Mouse (Mus musculus) hindbrain, embryonic 14.5 days (tissue): ENCODE data around the gene Pdzd7. TPM values are rescaled to one million over a fixed set of nuclear protein-coding genes. Genes with fewer than 3 reads are reported as not detected.

ENCODE experiments used
- ATAC-seq: fragments of 200-750 bp; cut with Nextera tagmentation; 2 replicates; pipeline ENCODE4 v1.8.0; 2017; ENCODE audit warnings: moderate number of reproducible peaks, mild to moderate bottlenecking, moderate TSS enrichment, moderate library complexity; ENCODE audit not compliant: low FRiP score
- DNase-seq: peaks from one replicate; pipeline ENCODE4 v3.0.0-alpha.2; 2015; ENCODE audit warnings: low spot score
- H3K27ac ChIP-seq: fragments of 300-500 bp; sonication (generic); 2 replicates; pipeline ENCODE4 v1.5.1; 2014; ENCODE audit warnings: mild to moderate bottlenecking, moderate library complexity
- H3K27me3 ChIP-seq: fragments of 300-500 bp; sonication (generic); 2 replicates; pipeline ENCODE4 v1.6.1; 2014; ENCODE audit warnings: mild to moderate bottlenecking, low read length, mixed read lengths; ENCODE audit not compliant: control insufficient read depth, insufficient read depth
- H3K36me3 ChIP-seq: fragments of 300-500 bp; sonication (generic); replicated peaks from 2 replicates; pipeline ENCODE4 v1.6.1; 2014; ENCODE audit not compliant: control insufficient read depth, insufficient read depth
- H3K4me1 ChIP-seq: fragments of 300-500 bp; sonication (generic); replicated peaks from 2 replicates; pipeline ENCODE4 v1.6.1; 2014; ENCODE audit warnings: antibody characterized with exemption, low read length, mixed read lengths; ENCODE audit not compliant: control insufficient read depth, insufficient read depth
- H3K4me2 ChIP-seq: fragments of 300-500 bp; sonication (generic); replicated peaks from 2 replicates; pipeline ENCODE4 v1.6.1; 2014; ENCODE audit warnings: mild to moderate bottlenecking, moderate library complexity
- H3K4me3 ChIP-seq: fragments of 300-500 bp; sonication (generic); replicated peaks from 2 replicates; pipeline ENCODE4 v1.5.1; 2014; ENCODE audit warnings: mild to moderate bottlenecking, low read length
- H3K9ac ChIP-seq: fragments of 300-500 bp; sonication (generic); 2 replicates; pipeline ENCODE4 v1.6.1; 2014
- H3K9me3 ChIP-seq: fragments of 300-500 bp; sonication (generic); 2 replicates; pipeline ENCODE4 v1.6.1; 2016; ENCODE audit warnings: low read length; ENCODE audit not compliant: control insufficient read depth
- WGBS: fragments of 180-500 bp; shearing (Covaris S2); extraction: QIAGEN DNeasy Blood & Tissue Kit; methylation state at CpG from one replicate; pipeline ENCODE4 v1.1.7; 2014; 5-methylcytosine and 5-hydroxymethylcytosine counted together
- polyA plus RNA-seq: library from polyadenylated mRNA; unstranded; fragments of >200 nt; fragmentation: Nextera tagmentation; extraction: Ambion mirVana; gene quantifications from 2 replicates; pipeline ENCODE4 v1.2.1, GENCODE M21; 2014

Pdzd7 gene
- polyA plus RNA-seq, 1 experiment from 2014 or later, result 2.5 TPM

DNA sequence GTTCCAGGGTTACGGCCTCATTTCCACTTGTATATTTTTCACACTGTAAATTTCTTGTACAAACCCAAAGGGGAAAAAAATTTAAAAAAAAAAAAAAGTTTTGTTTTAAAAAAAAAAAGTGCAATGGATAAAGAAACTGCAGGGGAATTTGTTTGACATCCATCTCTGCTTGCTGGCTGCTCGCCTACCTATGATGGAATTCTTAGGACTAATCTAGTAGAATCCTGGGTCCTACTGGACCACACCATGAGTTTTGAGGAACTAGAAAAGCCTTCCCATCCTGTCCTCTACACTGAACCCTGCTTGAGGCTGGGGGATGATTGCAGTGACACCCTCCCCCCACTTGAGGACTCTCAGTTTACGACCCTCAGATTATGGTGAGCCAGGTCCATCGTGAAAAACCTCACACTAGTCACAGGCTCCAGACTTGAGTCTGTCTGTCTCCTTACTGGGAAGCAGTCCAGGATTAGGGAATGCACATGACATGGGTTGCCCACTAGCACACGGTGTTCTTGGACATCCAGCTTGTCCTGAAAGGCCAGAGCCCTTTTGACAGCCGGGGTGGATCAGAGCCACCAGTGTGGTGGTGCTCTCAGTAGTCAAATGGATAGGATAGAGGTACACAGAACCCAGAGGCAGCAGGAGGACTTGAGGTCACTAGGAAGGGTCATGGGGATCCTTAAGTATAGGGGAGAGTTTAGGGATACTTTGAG, 18.4 kb downstream of the Pdzd7 start:
- Histone ChIP-seq H3K9me3 (no peaks in the 10 kb centered on the region), H3K36me3 (peaks cover 50% of the 10 kb centered on the region), H3K4me3 (no peak overlapping the region), H3K4me1 (no peaks in the 10 kb centered on the region), H3K27ac (no peak overlapping the region), H3K4me2 (no peak overlapping the region), H3K27me3 (no peaks in the 10 kb centered on the region), H3K9ac (no peak overlapping the region)
- DNase-seq (no peak), ATAC-seq (no peak)
- 87% methylated on average over 6 of the region's 6 CpGs for WGBS

DNA sequence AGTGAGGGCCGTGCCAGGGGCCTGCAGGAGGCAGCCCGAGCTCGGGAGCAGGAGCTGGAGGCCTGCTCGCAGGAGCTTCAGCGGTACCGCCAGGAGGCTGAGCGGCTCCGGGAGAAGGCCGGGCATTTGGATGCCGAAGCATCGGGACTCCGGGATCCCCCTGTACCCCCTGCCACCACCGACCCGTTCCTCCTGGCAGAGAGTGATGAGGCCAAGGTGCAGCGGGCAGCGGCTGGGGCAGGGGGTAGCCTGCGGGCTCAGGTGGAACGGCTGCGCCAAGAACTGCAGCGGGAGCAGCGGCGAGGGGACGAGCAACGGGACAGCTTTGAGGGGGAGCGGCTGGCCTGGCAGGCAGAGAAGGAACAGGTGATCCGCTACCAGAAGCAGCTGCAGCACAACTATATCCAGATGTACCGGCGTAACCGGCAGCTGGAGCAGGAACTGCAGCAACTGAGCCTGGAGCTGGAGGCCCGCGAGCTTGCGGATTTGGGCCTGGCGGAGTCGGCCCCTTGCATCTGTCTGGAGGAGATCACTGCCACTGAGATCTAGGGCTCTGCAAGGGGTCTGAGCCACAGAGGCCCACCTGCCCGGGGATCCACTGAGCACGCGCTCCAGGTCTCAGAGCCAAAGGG, 19.5 kb downstream of the Pdzd7 start:
- H3K27me3 ChIP-seq, result no peaks in the 10 kb centered on the region
- H3K9me3 ChIP-seq, result no peaks in the 10 kb centered on the region
- H3K9ac ChIP-seq, result no peak overlapping the region
- no peak overlapping the region for H3K4me2 ChIP-seq
- DNase-seq, result no peak
- H3K27ac ChIP-seq, result no peak overlapping the region
- ATAC-seq, result no peak
- H3K36me3 ChIP-seq, result peaks cover 50% of the 10 kb centered on the region
- no peak overlapping the region for H3K4me3 ChIP-seq
- 93% methylated on average over 37 of the region's 37 CpGs for WGBS
- 0 out of 2 replicates have a peak, but pooled peaks cover 5% of the 10 kb centered on the region for H3K4me1 ChIP-seq

DNA sequence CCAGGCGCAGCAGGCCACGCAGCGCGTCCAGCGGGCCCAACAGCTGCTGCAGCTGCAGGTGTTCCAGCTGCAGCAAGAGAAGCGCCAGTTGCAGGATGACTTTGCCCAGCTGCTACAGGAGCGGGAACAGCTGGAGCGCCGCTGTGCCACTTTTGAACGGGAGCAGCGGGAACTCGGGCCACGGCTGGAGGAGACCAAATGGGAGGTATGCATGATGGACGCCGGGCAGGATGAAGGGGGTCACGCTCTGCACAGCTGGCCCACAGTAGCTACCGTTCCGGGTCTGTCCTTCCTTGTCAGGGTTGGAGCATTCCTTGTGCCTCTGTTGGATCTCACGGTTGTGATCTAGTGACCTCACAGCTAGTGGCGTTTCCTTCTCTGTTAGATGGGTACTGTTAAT, 20.7 kb downstream of the Pdzd7 start:
- Histone ChIP-seq H3K9me3 (no peaks in the 10 kb centered on the region), H3K4me1 (peaks cover 14% of the 10 kb centered on the region; the same call in 1 of the 2 replicates), H3K27me3 (no peaks in the 10 kb centered on the region), H3K27ac (no peak overlapping the region), H3K36me3 (peaks cover 50% of the 10 kb centered on the region), H3K4me3 (no peak overlapping the region), H3K4me2 (no peak overlapping the region), H3K9ac (no peak overlapping the region)
- 82% methylated on average over 20 of the region's 20 CpGs for WGBS
- no peak for ATAC-seq
- no peak for DNase-seq

DNA sequence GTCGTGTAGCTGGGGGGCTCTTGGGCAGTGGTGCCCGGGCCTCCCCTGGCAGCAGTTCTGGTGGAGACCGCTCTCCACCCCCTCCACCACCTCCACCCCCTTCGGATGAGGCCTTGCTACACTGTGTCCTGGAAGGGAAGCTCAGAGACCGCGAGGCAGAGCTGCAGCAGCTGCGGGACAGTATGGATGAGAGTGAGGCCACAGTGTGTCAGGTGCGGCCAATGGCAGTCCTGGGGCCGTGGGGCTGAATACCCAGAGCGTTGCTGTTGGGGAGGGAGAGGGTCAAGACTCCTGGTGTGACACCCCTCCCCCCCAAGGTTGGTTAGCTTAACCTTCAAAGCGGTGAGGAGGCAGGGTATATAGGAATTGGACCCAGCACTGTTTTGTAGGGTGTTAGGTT, 21.5 kb downstream of the Pdzd7 start:
- Histone ChIP-seq H3K9ac (no peak overlapping the region), H3K4me2 (no peak overlapping the region), H3K36me3 (peaks cover 50% of the 10 kb centered on the region), H3K4me1 (peaks cover 15% of the 10 kb centered on the region; the same call in 1 of the 2 replicates), H3K4me3 (no peak overlapping the region), H3K27ac (no peak overlapping the region), H3K9me3 (no peaks in the 10 kb centered on the region), H3K27me3 (no peaks in the 10 kb centered on the region)
- 0 out of 2 replicates have a peak, but pooled peaks have one; percentile 29 for ATAC-seq
- 78% methylated on average over 10 of the region's 11 CpGs for WGBS
- DNase-seq, result no peak

DNA sequence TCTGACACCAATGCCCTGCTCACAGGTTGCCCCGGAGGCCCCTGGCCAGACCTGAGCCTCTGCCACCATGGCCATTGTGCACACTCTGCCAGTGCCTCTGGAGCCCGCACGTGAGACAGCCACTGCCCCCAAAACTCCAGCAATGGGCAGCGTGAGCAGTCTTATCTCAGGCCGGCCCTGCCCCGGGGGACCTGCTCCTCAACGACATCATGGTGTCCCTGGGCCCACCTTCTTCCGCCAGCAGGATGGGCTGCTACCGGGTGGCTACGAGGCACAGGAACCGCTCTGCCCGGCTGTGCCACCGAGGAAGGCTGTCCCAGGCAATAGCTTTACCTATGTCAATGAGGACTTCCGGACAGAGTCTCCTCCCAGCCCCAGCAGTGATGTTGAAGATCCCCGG, 24.2 kb downstream of the Pdzd7 start:
- peaks cover 28% of the 10 kb centered on the region for H3K36me3 ChIP-seq
- H3K27ac ChIP-seq, result no peak overlapping the region
- H3K9ac ChIP-seq, result no peak overlapping the region
- ATAC-seq (no peak), DNase-seq (no peak)
- H3K4me2 ChIP-seq, result no peak overlapping the region
- peaks cover 28% of the 10 kb centered on the region for H3K4me1 ChIP-seq
- H3K9me3 ChIP-seq, result no peaks in the 10 kb centered on the region
- WGBS, result 87% methylated on average over 15 of the region's 15 CpGs
- H3K27me3 ChIP-seq, result no peaks in the 10 kb centered on the region
- H3K4me3 ChIP-seq, result no peak overlapping the region

DNA sequence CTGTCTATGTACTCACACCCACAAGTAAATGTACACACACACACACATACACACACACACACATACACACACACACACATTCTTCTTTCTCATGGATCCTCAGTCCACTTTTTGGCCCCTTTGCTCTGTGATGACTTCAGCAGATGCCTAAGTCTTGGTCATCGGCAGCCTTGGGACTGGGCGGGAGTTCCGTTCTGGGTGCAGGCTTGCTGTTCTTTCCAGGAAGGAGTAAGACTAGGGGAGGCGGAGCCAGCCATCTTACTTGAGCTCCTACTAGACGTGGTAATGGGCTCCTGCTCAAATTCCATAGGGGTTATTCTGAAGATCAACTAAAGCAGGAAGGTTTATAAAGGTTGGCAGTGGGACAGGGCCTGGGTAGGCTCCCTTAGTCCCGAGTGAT, 25.2 kb downstream of the Pdzd7 start:
- H3K4me2 ChIP-seq, result no peak overlapping the region
- H3K9ac ChIP-seq, result no peak overlapping the region
- DNase-seq (no peak), ATAC-seq (no peak)
- no peaks in the 10 kb centered on the region for H3K9me3 ChIP-seq
- H3K4me3 ChIP-seq, result no peak overlapping the region
- WGBS, result 72% methylated on average over 6 of the region's 6 CpGs
- no peaks in the 10 kb centered on the region for H3K27me3 ChIP-seq
- H3K4me1 ChIP-seq, result peaks cover 38% of the 10 kb centered on the region
- H3K27ac ChIP-seq, result no peak overlapping the region
- H3K36me3 ChIP-seq, result peaks cover 17% of the 10 kb centered on the region

DNA sequence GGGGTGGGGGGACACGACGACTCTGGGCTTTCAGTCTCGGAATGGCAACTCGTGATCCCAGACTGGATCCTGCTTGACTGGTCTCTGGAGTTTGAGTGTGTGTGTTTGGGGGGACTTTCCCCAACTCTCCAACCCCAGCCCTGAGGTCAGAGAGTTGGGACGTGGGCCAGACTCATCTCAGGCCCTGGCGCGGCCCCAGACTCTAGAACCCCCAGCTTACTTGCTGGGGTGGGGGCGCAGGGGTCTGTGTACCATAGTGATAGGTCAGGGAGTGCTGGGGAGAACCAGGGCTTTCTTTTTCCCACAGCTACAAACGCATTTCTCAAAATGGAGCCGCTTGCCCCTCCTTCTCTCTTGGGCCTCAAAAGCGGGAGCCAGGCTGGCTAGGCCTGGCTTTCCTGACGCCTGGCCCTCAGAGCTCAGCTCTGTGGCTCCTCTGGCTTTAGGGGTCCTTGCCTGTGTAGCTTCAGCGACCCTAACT, 27.1 kb downstream of the Pdzd7 start:
- Histone ChIP-seq H3K4me1 (peaks cover 42% of the 10 kb centered on the region), H3K27me3 (no peaks in the 10 kb centered on the region), H3K36me3 (peaks cover 3% of the 10 kb centered on the region), H3K4me2 (peak overlapping the region; percentile 74), H3K9me3 (no peaks in the 10 kb centered on the region), H3K27ac (peak overlapping the region; percentile 95), H3K4me3 (peak overlapping the region; percentile 52), H3K9ac (peak overlapping the region; percentile 66)
- DNase-seq (no peak), ATAC-seq (no peak; the same call in 1 of the 2 replicates)
- under 1% methylated on average over 13 of the region's 13 CpGs for WGBS

DNA sequence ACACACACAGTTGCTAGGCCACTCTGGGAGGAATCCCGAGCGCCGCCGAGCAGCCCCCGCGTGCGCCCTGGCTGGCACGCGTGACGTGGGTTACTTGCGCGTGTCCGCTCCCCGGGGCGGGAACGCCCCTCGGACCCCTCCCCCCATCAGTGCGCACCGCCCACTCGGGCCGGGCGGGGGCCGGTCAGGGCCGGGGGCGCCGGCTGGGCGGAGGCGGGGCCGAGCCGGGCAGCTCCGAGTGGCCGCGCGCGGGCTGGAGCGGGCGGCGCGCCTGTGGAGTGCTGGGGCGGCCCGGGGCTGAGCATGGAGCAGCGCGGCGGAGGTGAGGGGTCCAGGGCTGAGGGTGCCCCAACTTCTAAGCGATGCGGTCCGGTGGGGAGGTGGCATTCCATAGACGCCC, 27.6 kb downstream of the Pdzd7 start:
- ATAC-seq (peak; percentile 67), DNase-seq (peak; percentile 83)
- no peaks in the 10 kb centered on the region for H3K27me3 ChIP-seq
- H3K36me3 ChIP-seq, result no peaks in the 10 kb centered on the region; the same call in 1 of the 2 replicates
- under 1% methylated on average over 46 of the region's 48 CpGs for WGBS
- peak overlapping the region; percentile 95 for H3K27ac ChIP-seq
- no peaks in the 10 kb centered on the region for H3K9me3 ChIP-seq
- peak overlapping the region; percentile 74 for H3K4me2 ChIP-seq
- H3K9ac ChIP-seq, result peak overlapping the region; percentile 66
- peak overlapping the region; percentile 52 for H3K4me3 ChIP-seq
- peaks cover 42% of the 10 kb centered on the region for H3K4me1 ChIP-seq

DNA sequence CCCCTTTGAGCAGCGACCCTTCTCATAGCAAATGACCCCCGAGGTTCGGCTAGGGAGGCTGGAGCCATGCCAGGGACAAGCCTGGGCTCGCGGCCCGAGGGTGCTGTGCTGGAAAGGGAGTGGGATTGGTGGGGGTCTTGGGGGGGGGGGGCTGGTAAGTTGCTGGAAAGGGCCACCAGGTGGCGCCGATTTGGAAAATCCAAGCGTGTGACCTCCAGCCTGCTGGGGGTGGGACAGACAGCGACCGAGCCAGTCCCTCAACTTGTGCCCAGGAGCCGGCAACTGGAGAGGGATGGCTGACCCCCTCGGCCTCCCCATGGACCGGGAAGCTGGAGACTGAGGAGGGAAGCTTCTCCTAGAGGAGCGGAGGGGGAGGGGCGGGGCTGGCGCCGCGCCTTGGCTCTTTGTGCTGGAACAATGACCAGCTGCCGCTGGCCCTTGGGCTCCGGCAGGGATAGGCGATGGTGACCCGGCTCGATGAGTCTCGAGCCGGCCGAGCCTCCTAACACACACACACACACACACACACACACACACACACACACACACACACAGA, 28.2 kb downstream of the Pdzd7 start:
- Histone ChIP-seq H3K9ac (peak overlapping the region; percentile 66), H3K4me3 (peak overlapping the region; percentile 52), H3K27me3 (no peaks in the 10 kb centered on the region), H3K9me3 (no peaks in the 10 kb centered on the region), H3K4me1 (peaks cover 42% of the 10 kb centered on the region), H3K4me2 (peak overlapping the region; percentile 74), H3K27ac (peak overlapping the region; percentile 95), H3K36me3 (no peaks in the 10 kb centered on the region; the same call in 1 of the 2 replicates)
- ATAC-seq (peak; percentile 64), DNase-seq (peak; percentile 82)
- 1% methylated on average over 23 of the region's 27 CpGs for WGBS
